Mouse (Mus musculus) left cerebral cortex, postnatal 36 days (tissue): Measurements from ENCODE around the gene Hdac1. TPM values are rescaled to one million over a fixed set of nuclear protein-coding genes. Genes with fewer than 3 reads are reported as not detected.

Source experiments
- DNase-seq, 2 experiments: peaks; one replicate each; pipeline ENCODE4 v3.0.0; 2021 to 2022; ENCODE audit warnings: low spot score in 2 of 2, mixed read lengths in 1 of 2
- intact Hi-C: fragments of 180-260 bp; cut with DNase I; formaldehyde crosslinking; loops from one replicate; pipeline ENCODE4 v1.15.1; 2025
- microRNA-seq: library from miRNA; unstranded; fragments of <30 nt; microRNA quantifications from one replicate; pipeline ENCODE4 v1.2.0, GENCODE M21; 2022
- total RNA-seq, 2 experiments: library from RNA; stranded (reverse); gene quantifications; 2 replicates each; pipeline ENCODE4 v1.2.3; 2021

Hdac1 gene
- total RNA-seq, 2 experiments from 2014 or later, result 27.0 to 27.4 TPM

DNA sequence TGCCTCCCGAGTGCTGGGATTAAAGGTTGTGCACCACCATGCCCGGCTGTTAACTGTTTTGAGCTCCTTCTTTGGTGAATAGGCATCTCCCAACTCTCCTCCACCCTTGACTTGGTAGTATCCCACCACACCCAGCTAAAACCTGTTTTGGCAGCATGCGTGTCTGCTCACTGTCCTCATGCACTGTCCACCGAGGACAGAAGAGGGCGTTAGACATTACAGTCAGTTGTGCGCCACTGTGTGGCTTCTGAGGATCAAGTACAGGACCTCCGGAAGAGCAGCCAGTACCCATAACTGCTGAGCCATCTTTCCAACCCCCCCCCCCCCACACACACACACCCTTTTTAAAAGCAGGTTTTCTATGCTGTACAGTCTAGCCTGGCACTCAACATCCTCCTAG is 47.8 kb downstream of the Hdac1 start:
- no peak for DNase-seq
- intact Hi-C loops, result loop anchor here (5.0 kb wide), 1 partner anchor 113 kb away; no protein-coding TSS in a partner anchor

DNA sequence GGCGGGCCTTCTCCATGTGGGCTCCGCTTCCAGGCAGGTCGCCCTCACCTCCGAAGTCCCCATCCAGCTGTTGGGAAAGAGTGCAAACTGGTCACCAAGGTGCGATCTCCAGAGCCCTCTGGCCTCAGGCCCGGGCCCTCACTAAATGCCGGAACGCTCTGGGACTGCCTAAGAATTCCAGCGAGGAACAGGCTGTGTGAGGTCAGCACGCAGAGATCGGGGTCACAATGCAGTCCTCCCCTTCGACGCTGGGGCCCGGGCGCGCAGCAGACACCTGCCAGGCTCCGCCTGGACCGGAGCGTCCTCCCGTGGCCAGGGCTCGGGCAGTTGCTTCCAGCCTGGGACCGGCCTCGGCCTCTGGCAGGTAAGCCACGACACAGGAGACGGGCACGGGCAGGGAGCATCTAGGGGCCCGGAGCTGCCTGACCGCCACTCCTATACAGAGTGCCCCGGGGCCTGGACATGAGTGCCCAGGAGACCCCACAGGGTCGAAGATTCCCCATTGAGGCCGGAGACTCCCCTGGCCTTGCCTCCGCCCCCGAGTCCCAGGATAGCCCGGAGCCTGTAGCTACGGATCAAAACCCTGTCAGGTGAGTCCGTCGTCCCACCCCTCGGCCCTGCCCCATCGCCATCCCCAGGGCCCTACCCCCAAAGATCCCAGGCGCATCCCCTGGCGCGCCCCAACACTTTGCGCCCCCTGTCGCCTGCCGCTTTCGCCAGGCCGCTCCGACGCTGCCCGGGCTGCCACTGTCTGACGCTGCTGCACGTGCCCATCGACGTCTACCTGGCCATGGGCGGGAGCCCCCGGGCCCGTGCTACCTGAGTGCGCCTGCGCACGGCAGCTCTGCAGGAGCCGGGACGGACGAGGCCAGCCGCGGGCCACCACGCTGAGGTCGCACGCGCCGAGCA is 51.3 kb downstream of the Hdac1 start, which contains the start of the genes Tssk3 and Fam229a:
Gene Tssk3 (minus strand): TSS at position 51 of the 909 bp plus-strand sequence.
Gene Fam229a (plus strand): TSS at position 219 of the 909 bp plus-strand sequence.
- DNase-seq, result no peak
- intact Hi-C loops, result loop anchor here (5.0 kb wide), 1 partner anchor 116 kb away; no protein-coding TSS in a partner anchor

DNA sequence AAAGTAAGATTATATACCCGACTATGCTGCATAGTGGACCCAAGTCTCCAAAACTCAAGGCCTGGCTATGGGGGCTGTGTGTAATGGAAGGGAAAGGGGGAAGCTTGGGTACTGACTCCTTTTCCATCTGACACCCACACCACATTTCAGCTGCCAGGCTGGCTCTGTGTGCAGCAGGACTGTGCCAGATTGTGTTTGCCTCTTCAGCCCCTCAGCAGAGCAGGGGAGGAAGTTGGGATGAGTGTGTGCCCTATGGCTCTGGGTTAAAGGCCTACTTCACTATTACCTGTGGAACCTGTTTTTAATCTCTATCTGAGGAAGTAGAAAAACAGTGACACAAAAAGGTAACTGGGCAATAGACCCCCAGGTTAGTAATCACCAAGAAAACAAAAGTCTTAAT is 61.4 kb downstream of the Hdac1 start:
- intact Hi-C loops, result no loop called here
- no peak for DNase-seq

DNA sequence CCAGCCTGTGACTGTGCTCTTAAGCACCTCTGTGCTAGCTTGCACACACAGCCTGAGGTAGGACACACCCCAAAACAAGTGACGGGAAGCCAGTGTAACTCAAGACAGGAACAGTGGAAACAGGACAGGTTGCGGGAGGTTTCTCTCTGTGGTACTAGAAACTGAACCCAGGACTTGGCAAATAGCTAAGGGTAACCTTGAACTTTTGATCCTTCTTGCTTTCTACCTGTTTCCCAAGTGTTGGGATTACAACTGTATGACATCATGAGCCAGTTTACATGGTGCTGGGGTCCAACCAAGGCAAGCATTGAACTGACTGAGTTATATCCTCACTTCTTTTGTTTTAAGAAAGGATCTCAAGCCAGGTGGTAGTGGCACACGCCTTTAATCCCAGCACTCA is 62.6 kb downstream of the Hdac1 start:
- no peak for DNase-seq
- intact Hi-C loops, result no loop called here

DNA sequence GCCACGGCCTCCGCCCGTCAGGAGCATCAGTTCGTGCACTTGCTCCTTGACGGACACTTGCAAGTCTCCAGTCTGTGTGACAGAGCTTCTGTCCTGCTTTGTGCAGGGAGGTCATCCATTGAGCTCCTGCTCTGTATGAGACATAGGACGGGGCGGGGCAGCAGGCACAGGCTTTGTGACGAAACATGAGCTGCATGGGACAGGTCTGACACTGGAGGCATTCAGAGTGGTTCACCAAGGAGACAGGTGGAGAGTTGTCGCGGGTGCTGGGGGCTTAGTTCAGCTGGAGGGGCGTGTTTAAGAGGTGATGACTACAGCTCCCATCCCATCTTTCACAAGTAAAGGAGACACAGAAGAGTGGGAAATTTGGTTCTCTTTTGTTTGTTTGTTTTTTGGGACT is 66.5 kb downstream of the Hdac1 start:
- DNase-seq, result no peak
- intact Hi-C loops, result no loop called here

Small RNAs within 50 kb of the gene (microRNA-seq; reads per million reads assigned to microRNA genes)
- not detected for gene Mir8119

Other genes starting within 250 kb of the Hdac1 start
- 100 to 1,000 TPM; 115 to 123 TPM for gene Rbbp4, start 207.3 kb downstream of the Hdac1 start, total RNA-seq
- 10 to 100 TPM; 24.6 to 28.4 TPM for gene Zbtb8os, start 207.0 kb downstream of the Hdac1 start, total RNA-seq
- 1 to 10 TPM; 4.7 to 6.5 TPM for gene Zbtb8a, start 164.6 kb downstream of the Hdac1 start, total RNA-seq
- 1 to 10 TPM; 4.3 to 4.9 TPM for gene Zbtb8b, start 101.9 kb downstream of the Hdac1 start, total RNA-seq
- 10 to 100 TPM; 56.3 to 62.4 TPM for gene Bsdc1, start 81.1 kb downstream of the Hdac1 start, total RNA-seq
- under 1 TPM; 0.42 to 0.52 TPM for gene Tssk3, start 51.7 kb downstream of the Hdac1 start, total RNA-seq
- not detected for gene Fam229a, start 51.5 kb downstream of the Hdac1 start, total RNA-seq
- gene Marcksl1, start 29.1 kb downstream of the Hdac1 start, total RNA-seq, result 100 to 1,000 TPM; 150 to 174 TPM
- 1 to 10 TPM; 2.1 to 2.6 TPM for gene Lck, start 30.9 kb upstream of the Hdac1 start, total RNA-seq
- gene Fam167b, start 35.8 kb upstream of the Hdac1 start, total RNA-seq, result not detected
- gene Eif3i, start 57.9 kb upstream of the Hdac1 start, total RNA-seq, result 100 to 1,000 TPM; 121 to 140 TPM
- gene Tmem234, start 58.0 kb upstream of the Hdac1 start, total RNA-seq, result 10 to 100 TPM; 92.2 to 93.7 TPM
- 1 to 10 TPM; 2.9 to 7.7 TPM for gene Dcdc2b, start 71.5 kb upstream of the Hdac1 start, total RNA-seq
- gene Iqcc, start 76.4 kb upstream of the Hdac1 start, total RNA-seq, result 10 to 100 TPM; 27.5 to 36.2 TPM
- 10 to 100 TPM; 53.7 to 60.8 TPM for gene Ccdc28b, start 81.2 kb upstream of the Hdac1 start, total RNA-seq
- gene Txlna, start 98.4 kb upstream of the Hdac1 start, total RNA-seq, result 10 to 100 TPM; 40.2 to 45.3 TPM
- 100 to 1,000 TPM in 1 of 2 experiments, 10 to 100 TPM in 1; 93.3 to 101 TPM for gene Kpna6, start 130.1 kb upstream of the Hdac1 start, total RNA-seq
- gene Tmem39b, start 154.1 kb upstream of the Hdac1 start, total RNA-seq, result 10 to 100 TPM; 10.3 to 18.0 TPM
- 10 to 100 TPM; 85.2 to 94.1 TPM for gene Khdrbs1, start 199.6 kb upstream of the Hdac1 start, total RNA-seq